Mouse (Mus musculus) liver, embryonic 11.5 days (tissue): Measurements from ENCODE around the gene Rpl3. TPM values are rescaled to one million over a fixed set of nuclear protein-coding genes. Genes with fewer than 3 reads are reported as not detected.

Source experiments
- ATAC-seq: fragments of 200-750 bp; cut with Nextera tagmentation; replicated peaks from 2 replicates; pipeline ENCODE4 v1.8.0; 2017; ENCODE audit warnings: moderate number of reproducible peaks, mild to moderate bottlenecking, moderate TSS enrichment, moderate library complexity; ENCODE audit not compliant: low FRiP score
- DNase-seq: peaks from one replicate; pipeline ENCODE4 v3.0.0-alpha.2; 2017; ENCODE audit warnings: low spot score
- H3K27ac ChIP-seq: fragments of 300-500 bp; sonication (generic); 2 replicates; pipeline ENCODE4 v1.5.1; 2014; ENCODE audit warnings: mild to moderate bottlenecking, low read depth, low read length, control low read depth
- H3K27me3 ChIP-seq: fragments of 300-500 bp; sonication (generic); replicated peaks from 2 replicates; pipeline ENCODE4 v1.6.1; 2014; ENCODE audit warnings: low read length, mixed read lengths; ENCODE audit not compliant: control insufficient read depth, insufficient read depth
- H3K36me3 ChIP-seq: fragments of 300-500 bp; sonication (generic); 2 replicates; pipeline ENCODE4 v1.6.1; 2014; ENCODE audit warnings: mild to moderate bottlenecking, low read length, moderate library complexity, mixed read lengths; ENCODE audit not compliant: control insufficient read depth, insufficient read depth
- H3K4me1 ChIP-seq: fragments of 300-500 bp; sonication (generic); replicated peaks from 2 replicates; pipeline ENCODE4 v1.6.1; 2014; ENCODE audit warnings: low read length, mixed read lengths; ENCODE audit not compliant: control insufficient read depth, insufficient read depth
- H3K4me2 ChIP-seq: fragments of 300-500 bp; sonication (generic); 2 replicates; pipeline ENCODE4 v1.6.1; 2014; ENCODE audit warnings: mild to moderate bottlenecking, control low read depth, moderate library complexity
- H3K4me3 ChIP-seq: fragments of 300-500 bp; sonication (generic); 2 replicates; pipeline ENCODE4 v1.5.1; 2014; ENCODE audit warnings: low read depth, low read length, control low read depth
- H3K9ac ChIP-seq: fragments of 300-500 bp; sonication (generic); 2 replicates; pipeline ENCODE4 v1.6.1; 2014; ENCODE audit warnings: low read depth, low read length, control low read depth
- H3K9me3 ChIP-seq: fragments of 300-500 bp; sonication (generic); 2 replicates; pipeline ENCODE4 v1.6.1; 2016; ENCODE audit warnings: low read length, inconsistent platforms, mixed read lengths; ENCODE audit not compliant: control insufficient read depth
- WGBS: fragments of 180-500 bp; shearing (Covaris S2); extraction: QIAGEN DNeasy Blood & Tissue Kit; methylation state at CpG from one replicate; pipeline ENCODE4 v1.1.7; 2014; 5-methylcytosine and 5-hydroxymethylcytosine counted together
- polyA plus RNA-seq: library from polyadenylated mRNA; unstranded; fragments of >200 nt; fragmentation: Nextera tagmentation; extraction: Ambion mirVana; gene quantifications from 2 replicates; pipeline ENCODE4 v1.2.1, GENCODE M21; 2014

Rpl3 gene
- polyA plus RNA-seq, 1 experiment from 2014 or later: 1,469 TPM

GRCm38 (mm10) chr15:80107575-80107974 is 15.9 kb upstream of the Rpl3 start:
- DNase-seq (no peak), ATAC-seq (no peak)
- H3K36me3 ChIP-seq: no peaks in the 10 kb centered on the region
- no peak overlapping the region for H3K4me3 ChIP-seq
- no peaks in the 10 kb centered on the region for H3K9me3 ChIP-seq
- H3K4me1 ChIP-seq: peaks cover 15% of the 10 kb centered on the region
- no peaks in the 10 kb centered on the region for H3K27me3 ChIP-seq
- H3K4me2 ChIP-seq: no peak overlapping the region
- H3K9ac ChIP-seq: no peak overlapping the region
- WGBS: 81% methylated on average over 3 of the region's 3 CpGs
- H3K27ac ChIP-seq: no peak overlapping the region

DNA sequence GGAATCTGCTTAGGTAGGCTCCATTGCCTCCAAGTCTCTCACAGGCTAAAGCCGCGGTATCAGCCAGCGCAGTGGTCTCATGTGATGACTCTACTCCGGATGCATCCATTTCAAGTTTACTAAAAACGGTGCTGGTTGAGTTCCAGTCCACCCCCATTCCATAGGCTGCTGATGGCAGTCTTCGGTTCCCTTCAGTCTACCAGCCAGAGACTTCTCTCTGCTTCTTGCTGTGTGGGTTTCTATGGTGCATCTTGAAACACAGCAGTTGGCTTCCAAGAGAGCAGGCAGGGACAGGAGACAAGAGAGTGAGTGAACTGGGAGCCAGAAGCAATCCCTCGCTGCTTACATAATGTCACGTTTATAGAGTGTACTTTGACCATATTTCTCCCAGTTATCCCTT is 15.5 kb upstream of the Rpl3 start:
- DNase-seq: no peak
- H3K36me3 ChIP-seq: no peaks in the 10 kb centered on the region
- H3K4me3 ChIP-seq: no peak overlapping the region
- WGBS: 93% methylated on average over 8 of the region's 8 CpGs
- no peak overlapping the region for H3K27ac ChIP-seq
- no peaks in the 10 kb centered on the region for H3K9me3 ChIP-seq
- no peak overlapping the region for H3K4me2 ChIP-seq
- peaks cover 15% of the 10 kb centered on the region for H3K4me1 ChIP-seq
- ATAC-seq: no peak
- H3K9ac ChIP-seq: no peak overlapping the region
- no peaks in the 10 kb centered on the region for H3K27me3 ChIP-seq

- no peak overlapping the region for H3K9ac ChIP-seq
- H3K27ac ChIP-seq: peak overlapping the region; percentile 17; the same call in 1 of the 2 replicates
- H3K27me3 ChIP-seq: no peaks in the 10 kb centered on the region; the same call in 1 of the 2 replicates
- H3K4me1 ChIP-seq: peaks cover 15% of the 10 kb centered on the region
- no peak overlapping the region for H3K4me3 ChIP-seq
- WGBS: 61% methylated on average over 12 of the region's 12 CpGs
- H3K4me2 ChIP-seq: peak overlapping the region; percentile 3; the same call in 1 of the 2 replicates
- no peak for DNase-seq
- H3K9me3 ChIP-seq: no peaks in the 10 kb centered on the region
- ATAC-seq: peak; percentile 64
- no peaks in the 10 kb centered on the region for H3K36me3 ChIP-seq
Observed at GRCm38 (mm10) chr15:80105490-80106410, 14.1 kb upstream of the Rpl3 start.

GRCm38 (mm10) chr15:80102495-80102894 is 10.8 kb upstream of the Rpl3 start:
- 76% methylated on average over 6 of the region's 6 CpGs for WGBS
- no peak overlapping the region for H3K4me3 ChIP-seq
- H3K9ac ChIP-seq: no peak overlapping the region
- no peak overlapping the region for H3K27ac ChIP-seq
- no peak for DNase-seq
- H3K9me3 ChIP-seq: no peaks in the 10 kb centered on the region
- H3K4me2 ChIP-seq: no peak overlapping the region
- no peaks in the 10 kb centered on the region; the same call in 1 of the 2 replicates for H3K27me3 ChIP-seq
- peaks cover 35% of the 10 kb centered on the region for H3K4me1 ChIP-seq
- H3K36me3 ChIP-seq: no peaks in the 10 kb centered on the region
- ATAC-seq: no peak

- DNase-seq (no peak), ATAC-seq (no peak)
- Histone ChIP-seq H3K9ac (no peak overlapping the region), H3K4me1 (peaks cover 44% of the 10 kb centered on the region), H3K27me3 (no peaks in the 10 kb centered on the region; the same call in 1 of the 2 replicates), H3K36me3 (no peaks in the 10 kb centered on the region), H3K4me3 (no peak overlapping the region), H3K4me2 (no peak overlapping the region), H3K27ac (no peak overlapping the region), H3K9me3 (no peaks in the 10 kb centered on the region)
- 85% methylated on average over 6 of the region's 6 CpGs for WGBS
Observed at GRCm38 (mm10) chr15:80101503-80101902, 9.8 kb upstream of the Rpl3 start.

DNA sequence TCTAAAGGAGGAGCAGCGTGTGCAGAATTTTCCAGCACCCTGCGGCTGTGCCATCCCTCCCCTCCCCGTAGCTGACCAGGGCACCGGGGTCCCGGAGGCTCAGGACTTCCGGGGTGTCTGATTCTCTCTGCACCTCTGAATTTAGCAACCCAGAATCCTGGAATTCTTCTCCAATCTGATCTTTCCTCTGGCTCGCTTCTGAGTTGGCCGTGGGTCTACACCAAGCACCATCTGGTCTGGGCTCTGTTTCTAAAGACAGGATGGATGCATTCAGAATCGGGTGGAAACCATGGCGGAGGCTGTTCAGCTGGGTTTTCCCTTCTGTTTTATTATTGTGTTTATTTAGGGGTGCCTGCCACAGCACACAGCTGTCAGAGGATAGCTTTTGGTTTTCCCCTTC is 9.2 kb upstream of the Rpl3 start:
- Histone ChIP-seq H3K27me3 (no peaks in the 10 kb centered on the region; the same call in 1 of the 2 replicates), H3K36me3 (no peaks in the 10 kb centered on the region), H3K27ac (no peak overlapping the region), H3K4me2 (no peak overlapping the region), H3K4me3 (no peak overlapping the region), H3K9ac (no peak overlapping the region), H3K9me3 (no peaks in the 10 kb centered on the region), H3K4me1 (peaks cover 49% of the 10 kb centered on the region)
- DNase-seq: no peak
- whole genome bisulfite sequencing: 73% methylated on average over 10 of the region's 10 CpGs
- ATAC-seq: no peak

DNA sequence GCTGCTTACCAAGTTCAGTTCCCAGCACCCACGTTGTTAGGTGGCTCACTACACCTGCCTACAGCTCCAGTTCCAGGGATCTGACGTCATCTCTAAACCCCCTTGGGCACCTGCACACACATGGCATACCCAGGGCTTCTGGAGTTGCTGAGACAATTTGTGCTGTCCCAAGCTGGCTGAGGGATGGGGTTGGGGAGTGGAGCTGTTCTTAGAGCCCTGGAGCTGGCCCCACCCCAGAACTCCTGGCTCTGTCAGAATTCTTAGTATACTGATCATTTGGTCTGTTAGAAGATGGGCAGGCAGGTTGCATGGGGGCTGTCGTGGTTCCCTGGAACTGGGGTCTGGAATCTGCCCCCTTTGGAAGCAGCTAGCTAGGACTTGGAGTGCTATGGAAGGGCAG is 8.5 kb upstream of the Rpl3 start:
- H3K9ac ChIP-seq: no peak overlapping the region
- H3K4me1 ChIP-seq: peaks cover 47% of the 10 kb centered on the region
- H3K36me3 ChIP-seq: no peaks in the 10 kb centered on the region
- DNase-seq (no peak), ATAC-seq (no peak)
- H3K27ac ChIP-seq: no peak overlapping the region
- H3K4me2 ChIP-seq: no peak overlapping the region
- H3K27me3 ChIP-seq: no peaks in the 10 kb centered on the region; the same call in 1 of the 2 replicates
- 78% methylated on average over 3 of the region's 3 CpGs for WGBS
- H3K4me3 ChIP-seq: no peak overlapping the region
- no peaks in the 10 kb centered on the region for H3K9me3 ChIP-seq

DNA sequence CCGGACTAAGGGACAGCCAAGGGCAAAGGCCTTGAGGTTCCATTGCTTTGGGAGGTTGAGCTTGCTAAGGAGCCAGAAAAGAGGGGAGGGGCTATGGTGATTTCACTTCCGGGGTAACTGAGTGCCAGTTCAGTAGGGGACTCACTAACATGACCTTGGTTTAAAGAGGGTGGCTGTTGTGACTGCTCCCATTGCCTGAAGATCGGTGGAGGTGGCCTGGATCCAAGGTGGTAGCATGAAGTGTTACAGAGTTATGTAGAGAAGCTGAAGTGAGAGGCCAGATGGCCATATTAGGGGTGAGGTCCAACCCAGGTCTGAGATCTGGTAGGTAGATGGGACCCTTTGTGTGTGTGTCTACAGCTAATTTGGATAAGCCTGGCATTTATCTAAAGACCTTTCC is 7.8 kb upstream of the Rpl3 start:
- H3K27ac ChIP-seq: no peak overlapping the region
- H3K4me2 ChIP-seq: no peak overlapping the region
- DNase-seq: no peak
- H3K27me3 ChIP-seq: no peaks in the 10 kb centered on the region; the same call in 1 of the 2 replicates
- no peak for ATAC-seq
- H3K4me1 ChIP-seq: peaks cover 40% of the 10 kb centered on the region
- no peaks in the 10 kb centered on the region for H3K9me3 ChIP-seq
- H3K4me3 ChIP-seq: no peak overlapping the region
- no peaks in the 10 kb centered on the region for H3K36me3 ChIP-seq
- no peak overlapping the region for H3K9ac ChIP-seq
- WGBS: 79% methylated on average over 3 of the region's 3 CpGs

DNA sequence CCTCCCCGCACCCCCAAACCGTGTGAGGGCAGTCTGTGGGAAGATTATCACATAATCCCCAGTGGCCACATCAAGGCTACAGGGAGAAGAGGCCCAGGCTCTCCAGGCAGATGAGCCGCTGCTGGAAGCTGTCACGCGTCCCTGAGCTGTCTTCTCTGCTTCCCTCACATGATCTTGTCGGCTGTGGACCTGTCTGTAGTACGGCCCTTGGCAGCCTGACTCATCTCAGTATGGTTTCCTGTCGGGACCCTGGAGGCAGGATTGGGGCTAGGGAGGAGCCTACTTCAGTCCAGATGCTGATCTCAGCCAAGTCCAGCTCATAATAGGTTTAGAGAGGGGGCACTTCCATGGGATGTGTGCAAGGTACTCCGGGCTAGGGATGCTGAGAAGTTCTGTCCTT is 7.1 kb upstream of the Rpl3 start:
- Histone ChIP-seq H3K27ac (no peak overlapping the region; the same call in 1 of the 2 replicates), H3K9ac (peak overlapping the region; percentile 46), H3K9me3 (no peaks in the 10 kb centered on the region), H3K4me1 (peaks cover 40% of the 10 kb centered on the region), H3K4me2 (peak overlapping the region; percentile 55), H3K36me3 (no peaks in the 10 kb centered on the region), H3K27me3 (no peaks in the 10 kb centered on the region; the same call in 1 of the 2 replicates), H3K4me3 (no peak overlapping the region)
- 24% methylated on average over 9 of the region's 9 CpGs for WGBS
- DNase-seq (no peak), ATAC-seq (no peak)
